ENCODE assay signal across 10 mouse cellular contexts in the genomic region with DNA sequence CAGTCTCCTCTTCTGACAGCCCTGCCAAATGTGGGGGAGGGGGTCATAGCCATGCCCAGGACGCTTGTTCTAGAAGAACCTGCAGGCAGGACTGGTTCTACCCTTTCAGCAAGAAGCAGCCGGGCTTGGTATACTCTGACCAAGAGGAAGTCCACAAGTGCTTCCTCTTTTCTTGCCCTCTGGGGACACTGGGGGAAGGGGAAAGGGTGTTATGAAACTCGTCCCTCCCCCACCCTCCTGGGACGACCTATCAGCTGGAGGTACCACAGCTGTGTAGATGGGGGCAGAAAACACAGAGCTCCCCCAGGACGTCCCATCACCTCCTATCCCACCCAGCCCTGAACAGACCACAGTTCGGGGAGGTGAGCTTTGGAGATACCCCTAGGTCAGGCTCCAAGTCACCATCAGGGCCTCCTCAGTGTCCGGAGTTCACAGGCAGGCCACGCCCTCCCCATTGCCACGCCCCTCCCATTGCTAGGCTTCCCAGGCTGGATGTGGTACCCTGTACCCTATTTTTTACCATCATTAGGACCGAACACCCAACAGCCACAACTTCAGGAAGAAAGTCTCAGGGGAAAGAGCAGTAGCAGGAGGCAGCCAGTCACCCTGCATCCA. TPM values are rescaled to one million over a fixed set of nuclear protein-coding genes. Genes with fewer than 3 reads are reported as not detected.
DNase-seq lines count a peak whose midpoint lies in the region; ATAC-seq lines count a peak whose summit lies in the region.
"Had no signal": no experiment of that assay in that cellular context is flagged by ENCODE, and none has a peak within 500 bp of the region (broad histone marks: within the 10 kb centered on the region; RNA-seq: fewer than 3 reads in every experiment).

No protein-coding gene starts in this region.

- DNase-seq in adrenal gland, adult 2 months: peak; percentile 47
- no peak for DNase-seq in adrenal gland, adult 18-20 months (ENCODE audit: low spot score in 2 of 2)
- peak; percentile 28 to 41 for DNase-seq in urinary bladder, postnatal 36 days (ENCODE audit: low spot score in 2 of 2)
- DNase-seq in urinary bladder, postnatal 25 days (ENCODE audit: low spot score): no peak
- peak; percentile 71 to 74 for DNase-seq in lung, postnatal 4 days
- no peak for DNase-seq in Muller cell, postnatal 12 days (ENCODE audit: inconsistent ontology term)

- 44% methylated on average over 10 of the region's 10 CpGs for WGBS in hindbrain, embryonic 13.5 days

- H3K4me2 ChIP-seq in hindbrain, embryonic 13.5 days: no peak overlapping the region
- H3K4me2 ChIP-seq: hindbrain, embryonic 15.5 days; limb, embryonic 12.5 days had no signal

- H3K9ac ChIP-seq in hindbrain, embryonic 13.5 days: no peak overlapping the region
- H3K9ac ChIP-seq: hindbrain, embryonic 15.5 days; limb, embryonic 12.5 days had no signal

- no peak for ATAC-seq in hindbrain, embryonic 13.5 days (ENCODE audit: low FRiP score)
- no peak for ATAC-seq in erythroblast, adult 5-6 weeks (replicated peaks; ENCODE audit: low FRiP score, poor library complexity, severe bottlenecking)

- H3K27me3 ChIP-seq in hindbrain, embryonic 13.5 days: no peaks in the 10 kb centered on the region
- H3K27me3 ChIP-seq: hindbrain, embryonic 15.5 days; limb, embryonic 12.5 days had no signal

- H3K9me3 ChIP-seq in hindbrain, embryonic 13.5 days: no peaks in the 10 kb centered on the region
- H3K9me3 ChIP-seq: hindbrain, embryonic 15.5 days had no signal

- no peaks in the 10 kb centered on the region for H3K36me3 ChIP-seq in hindbrain, embryonic 13.5 days
- H3K36me3 ChIP-seq: hindbrain, embryonic 15.5 days; limb, embryonic 12.5 days had no signal

- H3K27ac ChIP-seq in hindbrain, embryonic 13.5 days: no peak overlapping the region
- H3K27ac ChIP-seq: hindbrain, embryonic 15.5 days; limb, embryonic 12.5 days had no signal

- no peaks in the 10 kb centered on the region for H3K4me1 ChIP-seq in hindbrain, embryonic 13.5 days (replicated peaks)
- H3K4me1 ChIP-seq: hindbrain, embryonic 15.5 days; limb, embryonic 12.5 days had no signal

- no peak overlapping the region for H3K4me3 ChIP-seq in hindbrain, embryonic 13.5 days
- H3K4me3 ChIP-seq: hindbrain, embryonic 15.5 days; limb, embryonic 12.5 days had no signal

RNA-seq across cellular contexts. Expression of a gene that starts 17.6 kb away (rescaled TPM):
- total RNA-seq in adrenal gland, adult 2 months (2021): 1 to 10 TPM; 3.1 to 4.6 TPM
- polyA plus RNA-seq in adrenal gland, adult 2 months (2012; rRNA removed): 4.2 and 4.7 TPM in 2 replicates
- total RNA-seq in adrenal gland, adult 18-20 months (2021): 1 to 10 TPM; 3.9 to 4.2 TPM
- polyA plus RNA-seq in hindbrain, embryonic 13.5 days (2015; fragmentation: Nextera tagmentation; extraction: Ambion mirVana): 1.7 and 2.2 TPM in 2 replicates
- 19.2 and 46.6 TPM in 2 replicates for total RNA-seq in erythroblast, adult 5-6 weeks (2015; ENCODE audit: low replicate concordance)
- 28.7 and 45.7 TPM in 2 replicates for total RNA-seq in erythroblast, adult 5-6 weeks (2017; ENCODE audit: low replicate concordance)

RNA-seq across cellular contexts. Expression of a gene that starts 24.9 kb away (rescaled TPM):
- total RNA-seq in adrenal gland, adult 2 months (2021): 10 to 100 TPM; 12.7 to 15.3 TPM
- polyA plus RNA-seq in adrenal gland, adult 2 months (2012; rRNA removed): 37.1 and 49.1 TPM in 2 replicates
- 10 to 100 TPM; 10.2 to 10.7 TPM for total RNA-seq in adrenal gland, adult 18-20 months (2021)
- polyA plus RNA-seq in hindbrain, embryonic 13.5 days (2015; fragmentation: Nextera tagmentation; extraction: Ambion mirVana): 1.3 and 1.9 TPM in 2 replicates
- not detected in 2 replicates for total RNA-seq in erythroblast, adult 5-6 weeks (2015; ENCODE audit: low replicate concordance)
- total RNA-seq in erythroblast, adult 5-6 weeks (2017; ENCODE audit: low replicate concordance): 0.28 TPM in 1 of 2 replicates, not detected in the other

RNA-seq across cellular contexts. Expression of a gene that starts 59.0 kb away (rescaled TPM):
- 1 to 10 TPM in 1 of 2 experiments, under 1 TPM in 1; 0.49 to 1.0 TPM for total RNA-seq in adrenal gland, adult 2 months (2021)
- 1.0 and 1.6 TPM in 2 replicates for polyA plus RNA-seq in adrenal gland, adult 2 months (2012; rRNA removed)
- total RNA-seq in adrenal gland, adult 18-20 months (2021): 1 to 10 TPM in 1 of 2 experiments, under 1 TPM in 1; 0.86 to 1.3 TPM
- 1.7 and 2.0 TPM in 2 replicates for polyA plus RNA-seq in hindbrain, embryonic 13.5 days (2015; fragmentation: Nextera tagmentation; extraction: Ambion mirVana)
- not detected in 2 replicates for total RNA-seq in erythroblast, adult 5-6 weeks (2015; ENCODE audit: low replicate concordance)
- total RNA-seq in erythroblast, adult 5-6 weeks (2017; ENCODE audit: low replicate concordance): not detected in 2 replicates
- polyA plus RNA-seq: limb, embryonic 12.5 days had no signal

Comparison
In these comparisons a context has a peak if more than half of its experiments do, and no peak if none do; other contexts are left out.
1. DNase-seq: peak in adrenal gland, adult 2 months (single experiment), urinary bladder, postnatal 36 days (2 of 2) and lung, postnatal 4 days (2 of 2); none in adrenal gland, adult 18-20 months (0 of 2), urinary bladder, postnatal 25 days (single experiment) and Muller cell, postnatal 12 days (single experiment).
2. RNA of a gene that starts 24.9 kb away (total RNA-seq): 12.7 to 15.3 TPM in adrenal gland, adult 2 months and 10.2 to 10.7 TPM in adrenal gland, adult 18-20 months; 0.28 TPM in erythroblast, adult 5-6 weeks; every median in the first group is over 4 times any median in the second.